Mouse (Mus musculus) embryonic facial prominence, embryonic 11.5 days (tissue): ENCODE measurements around the gene Dgkh. TPM values are rescaled to one million over a fixed set of nuclear protein-coding genes. Genes with fewer than 3 reads are reported as not detected.

Experiments used
- ATAC-seq: fragments of 200-750 bp; cut with Nextera tagmentation; replicated peaks from 2 replicates; pipeline ENCODE4 v1.8.0; 2017; ENCODE audit warnings: low read depth; ENCODE audit not compliant: insufficient number of reproducible peaks, low FRiP score, low TSS enrichment
- DNase-seq: peaks from one replicate; pipeline ENCODE4 v3.0.0-alpha.2; 2015; ENCODE audit warnings: low spot score
- H3K27ac ChIP-seq: fragments of 300-500 bp; sonication (generic); replicated peaks from 2 replicates; pipeline ENCODE4 v1.5.1; 2014; ENCODE audit warnings: mild to moderate bottlenecking, low read depth, low read length, control low read depth
- H3K27me3 ChIP-seq: fragments of 300-500 bp; sonication (generic); 2 replicates; pipeline ENCODE4 v1.6.1; 2014; ENCODE audit warnings: mild to moderate bottlenecking, low read length, moderate library complexity, mixed read lengths; ENCODE audit not compliant: control insufficient read depth, insufficient read depth
- H3K36me3 ChIP-seq: fragments of 300-500 bp; sonication (generic); replicated peaks from 2 replicates; pipeline ENCODE4 v1.6.1; 2014; ENCODE audit warnings: low read depth, mild to moderate bottlenecking, low read length, moderate library complexity, mixed read lengths; ENCODE audit not compliant: control insufficient read depth, insufficient read depth
- H3K4me1 ChIP-seq: fragments of 300-500 bp; sonication (generic); 2 replicates; pipeline ENCODE4 v1.6.1; 2014; ENCODE audit warnings: low read length, mixed read lengths; ENCODE audit not compliant: control insufficient read depth, insufficient read depth
- H3K4me2 ChIP-seq: fragments of 300-500 bp; sonication (generic); 2 replicates; pipeline ENCODE4 v1.6.1; 2014; ENCODE audit warnings: low read depth, mild to moderate bottlenecking, control low read depth, low read length, moderate library complexity
- H3K4me3 ChIP-seq: fragments of 300-500 bp; sonication (generic); 2 replicates; pipeline ENCODE4 v1.5.1; 2014; ENCODE audit warnings: low read depth, low read length, control low read depth
- H3K9ac ChIP-seq: fragments of 300-500 bp; sonication (generic); replicated peaks from 2 replicates; pipeline ENCODE4 v1.6.1; 2014; ENCODE audit warnings: mild to moderate bottlenecking, control low read depth, low read length
- H3K9me3 ChIP-seq: fragments of 300-500 bp; sonication (generic); replicated peaks from 2 replicates; pipeline ENCODE4 v1.6.1; 2016; ENCODE audit warnings: mild to moderate bottlenecking, low read length, inconsistent platforms, mixed read lengths; ENCODE audit not compliant: control insufficient read depth
- WGBS: fragments of 180-500 bp; shearing (Covaris S2); extraction: QIAGEN DNeasy Blood & Tissue Kit; methylation state at CpG from one replicate; pipeline ENCODE4 v1.1.7; 2014; 5-methylcytosine and 5-hydroxymethylcytosine counted together
- polyA plus RNA-seq: library from polyadenylated mRNA; unstranded; fragments of >200 nt; fragmentation: Nextera tagmentation; extraction: Ambion mirVana; gene quantifications from 2 replicates; pipeline ENCODE4 v1.2.1, GENCODE M21; 2014

Gene Dgkh
- polyA plus RNA-seq, 1 experiment from 2014 or later = 1.2 TPM

GRCm38 (mm10) chr14:78687716-78688115, 44.9 kb downstream of the Dgkh start:
- 86% methylated on average over 4 of the region's 4 CpGs for WGBS
- no peak for ATAC-seq
- Histone ChIP-seq H3K27ac (no peak overlapping the region), H3K4me1 (no peaks in the 10 kb centered on the region), H3K9me3 (no peaks in the 10 kb centered on the region), H3K4me2 (no peak overlapping the region), H3K9ac (no peak overlapping the region), H3K4me3 (no peak overlapping the region), H3K27me3 (no peaks in the 10 kb centered on the region), H3K36me3 (no peaks in the 10 kb centered on the region)
- DNase-seq = no peak

- H3K9ac ChIP-seq = no peak overlapping the region
- no peaks in the 10 kb centered on the region for H3K36me3 ChIP-seq
- H3K4me3 ChIP-seq = no peak overlapping the region
- ATAC-seq = no peak
- no peak overlapping the region for H3K4me2 ChIP-seq
- H3K4me1 ChIP-seq = no peaks in the 10 kb centered on the region
- H3K27ac ChIP-seq = no peak overlapping the region
- no peaks in the 10 kb centered on the region for H3K9me3 ChIP-seq
- no peak for DNase-seq
- H3K27me3 ChIP-seq = no peaks in the 10 kb centered on the region
- WGBS = 88% methylated on average over 6 of the region's 6 CpGs
Measured at GRCm38 (mm10) chr14:78686701-78687100, 45.9 kb downstream of the Dgkh start.

GRCm38 (mm10) chr14:78684171-78684570, 48.4 kb downstream of the Dgkh start:
- no peaks in the 10 kb centered on the region for H3K27me3 ChIP-seq
- no peak for ATAC-seq
- no peak for DNase-seq
- no peaks in the 10 kb centered on the region for H3K36me3 ChIP-seq
- no peak overlapping the region for H3K4me3 ChIP-seq
- no peaks in the 10 kb centered on the region for H3K9me3 ChIP-seq
- 74% methylated on average over 4 of the region's 4 CpGs for WGBS
- H3K9ac ChIP-seq = no peak overlapping the region
- no peaks in the 10 kb centered on the region for H3K4me1 ChIP-seq
- no peak overlapping the region for H3K4me2 ChIP-seq
- no peak overlapping the region for H3K27ac ChIP-seq

- H3K9ac ChIP-seq = no peak overlapping the region
- H3K27me3 ChIP-seq = no peaks in the 10 kb centered on the region
- no peaks in the 10 kb centered on the region for H3K4me1 ChIP-seq
- H3K27ac ChIP-seq = no peak overlapping the region
- no peak overlapping the region for H3K4me3 ChIP-seq
- no peaks in the 10 kb centered on the region for H3K9me3 ChIP-seq
- WGBS = 85% methylated on average over 3 of the region's 3 CpGs
- H3K36me3 ChIP-seq = no peaks in the 10 kb centered on the region
- H3K4me2 ChIP-seq = no peak overlapping the region
- no peak for DNase-seq
- ATAC-seq = no peak
Measured at GRCm38 (mm10) chr14:78678981-78679380, 53.6 kb downstream of the Dgkh start.

- Histone ChIP-seq H3K36me3 (no peaks in the 10 kb centered on the region), H3K4me1 (no peaks in the 10 kb centered on the region), H3K27me3 (no peaks in the 10 kb centered on the region), H3K27ac (no peak overlapping the region), H3K4me3 (no peak overlapping the region), H3K4me2 (no peak overlapping the region), H3K9ac (no peak overlapping the region), H3K9me3 (no peaks in the 10 kb centered on the region)
- no peak for ATAC-seq
- no peak for DNase-seq
- WGBS = 37% methylated on average over 7 of the region's 7 CpGs
Measured at GRCm38 (mm10) chr14:78677852-78678588, 54.6 kb downstream of the Dgkh start.

- Histone ChIP-seq H3K4me2 (no peak overlapping the region), H3K9me3 (no peaks in the 10 kb centered on the region), H3K4me3 (no peak overlapping the region), H3K9ac (no peak overlapping the region), H3K27me3 (no peaks in the 10 kb centered on the region), H3K36me3 (no peaks in the 10 kb centered on the region), H3K4me1 (no peaks in the 10 kb centered on the region), H3K27ac (no peak overlapping the region)
- no peak for ATAC-seq
- WGBS = 75% methylated on average over 6 of the region's 6 CpGs
- peak; percentile 38 for DNase-seq
Measured at GRCm38 (mm10) chr14:78676457-78676856, 56.1 kb downstream of the Dgkh start.

- H3K9me3 ChIP-seq = no peaks in the 10 kb centered on the region
- H3K4me3 ChIP-seq = no peak overlapping the region
- no peak overlapping the region for H3K9ac ChIP-seq
- DNase-seq = no peak
- no peaks in the 10 kb centered on the region for H3K27me3 ChIP-seq
- no peaks in the 10 kb centered on the region for H3K36me3 ChIP-seq
- no peak overlapping the region for H3K4me2 ChIP-seq
- WGBS = 88% methylated on average over 9 of the region's 9 CpGs
- no peaks in the 10 kb centered on the region for H3K4me1 ChIP-seq
- no peak overlapping the region for H3K27ac ChIP-seq
- ATAC-seq = no peak
Measured at GRCm38 (mm10) chr14:78674606-78675005, 58.0 kb downstream of the Dgkh start.

- no peaks in the 10 kb centered on the region for H3K4me1 ChIP-seq
- no peaks in the 10 kb centered on the region for H3K9me3 ChIP-seq
- H3K36me3 ChIP-seq = no peaks in the 10 kb centered on the region
- H3K9ac ChIP-seq = no peak overlapping the region
- ATAC-seq (no peak), DNase-seq (peak; percentile 8)
- H3K27ac ChIP-seq = no peak overlapping the region
- H3K27me3 ChIP-seq = no peaks in the 10 kb centered on the region
- 81% methylated on average over 10 of the region's 10 CpGs for WGBS
- H3K4me2 ChIP-seq = no peak overlapping the region
- H3K4me3 ChIP-seq = no peak overlapping the region
Measured at GRCm38 (mm10) chr14:78669986-78670385, 62.6 kb downstream of the Dgkh start.
